Mouse (Mus musculus) urinary bladder, postnatal 25 days (tissue): ENCODE measurements around the gene Lrrc34.

Experiments used
- DNase-seq: peaks from one replicate; pipeline ENCODE4 v3.0.0; 2022; ENCODE audit warnings: low spot score

The Lrrc34 gene

GRCm38 (mm10) chr3:30647440-30648090 lies at the start of gene Lrrc34:
Lrrc34 (minus strand) TSS chr3:30647869.
- DNase-seq: no peak

GRCm38 (mm10) chr3:30696346-30696745 lies 48.7 kb upstream of the Lrrc34 start:
- peak; percentile 50 for DNase-seq

- DNase-seq: no peak
These were observed 48.0 kb upstream of the Lrrc34 start for GRCm38 (mm10) chr3:30695661-30696060.

- no peak for DNase-seq
These were observed 43.3 kb upstream of the Lrrc34 start for GRCm38 (mm10) chr3:30690976-30691375.

- DNase-seq: no peak
These were observed 39.5 kb upstream of the Lrrc34 start for GRCm38 (mm10) chr3:30687216-30687615.

GRCm38 (mm10) chr3:30683190-30683589 lies 35.5 kb upstream of the Lrrc34 start:
- DNase-seq: no peak

GRCm38 (mm10) chr3:30658486-30658885 lies 10.8 kb upstream of the Lrrc34 start:
- DNase-seq: no peak

- DNase-seq: no peak
These were observed 8.3 kb upstream of the Lrrc34 start for GRCm38 (mm10) chr3:30655937-30656336.

GRCm38 (mm10) chr3:30650062-30650841 lies 2.6 kb upstream of the Lrrc34 start:
- DNase-seq: peak; percentile 15

GRCm38 (mm10) chr3:30648466-30648865 lies 797 bp upstream of the Lrrc34 start:
- no peak for DNase-seq

GRCm38 (mm10) chr3:30646761-30647160 lies 908 bp downstream of the Lrrc34 start:
- no peak for DNase-seq

GRCm38 (mm10) chr3:30644207-30644606 lies 3.5 kb downstream of the Lrrc34 start, which contains the start of gene Lrriq4:
Lrriq4 (plus strand) TSS chr3:30644507.
- DNase-seq: no peak

- no peak for DNase-seq
These were observed 12.0 kb downstream of the Lrrc34 start for GRCm38 (mm10) chr3:30635629-30636028.

GRCm38 (mm10) chr3:30633681-30634080 lies 14.0 kb downstream of the Lrrc34 start:
- DNase-seq: no peak

GRCm38 (mm10) chr3:30620132-30620531 lies 27.5 kb downstream of the Lrrc34 start:
- DNase-seq: no peak

- DNase-seq: no peak
These were observed 36.7 kb downstream of the Lrrc34 start for GRCm38 (mm10) chr3:30610930-30611329.

GRCm38 (mm10) chr3:30608999-30609398 lies 38.7 kb downstream of the Lrrc34 start:
- no peak for DNase-seq

GRCm38 (mm10) chr3:30603256-30603655 lies 44.4 kb downstream of the Lrrc34 start:
- no peak for DNase-seq

GRCm38 (mm10) chr3:30602740-30603098 lies 45.0 kb downstream of the Lrrc34 start:
- DNase-seq: no peak

- peak; percentile 94 for DNase-seq
These were observed 45.5 kb downstream of the Lrrc34 start, which contains the start of gene Mynn for GRCm38 (mm10) chr3:30602065-30602739. Mynn (plus strand) TSS chr3:30602065.

- DNase-seq: no peak
These were observed 46.0 kb downstream of the Lrrc34 start for GRCm38 (mm10) chr3:30601610-30602064.

- peak; percentile 70 for DNase-seq
These were observed 46.5 kb downstream of the Lrrc34 start for GRCm38 (mm10) chr3:30601175-30601574.

- DNase-seq: peak; percentile 16
These were observed 47.0 kb downstream of the Lrrc34 start for GRCm38 (mm10) chr3:30600717-30601116.
